Mouse (Mus musculus) intestine, embryonic 15.5 days (tissue): ENCODE results near the gene Abcc4. TPM values are rescaled to one million over a fixed set of nuclear protein-coding genes. Genes with fewer than 3 reads are reported as not detected.
A peak's percentile ranks its signal among the peaks of the same experiment; 100 is the strongest.

Source experiments
- ATAC-seq: fragments of 200-750 bp; cut with Nextera tagmentation; 2 replicates; pipeline ENCODE4 v1.8.0; 2017; ENCODE audit warnings: moderate TSS enrichment, moderate library complexity
- H3K27ac ChIP-seq: fragments of 300-500 bp; sonication (generic); 2 replicates; pipeline ENCODE4 v1.5.1; 2015; ENCODE audit warnings: mild to moderate bottlenecking, inconsistent platforms
- H3K27me3 ChIP-seq: fragments of 300-500 bp; sonication (generic); replicated peaks from 2 replicates; pipeline ENCODE4 v1.6.1; 2015; ENCODE audit warnings: inconsistent platforms
- H3K36me3 ChIP-seq: fragments of 300-500 bp; sonication (generic); 2 replicates; pipeline ENCODE4 v1.6.1; 2015; ENCODE audit warnings: inconsistent platforms
- H3K4me1 ChIP-seq: fragments of 300-500 bp; sonication (generic); replicated peaks from 2 replicates; pipeline ENCODE4 v1.6.1; 2015; ENCODE audit warnings: inconsistent platforms
- H3K4me2 ChIP-seq: fragments of 300-500 bp; sonication (generic); replicated peaks from 2 replicates; pipeline ENCODE4 v1.6.1; 2015; ENCODE audit warnings: mild to moderate bottlenecking, inconsistent platforms
- H3K4me3 ChIP-seq: fragments of 300-500 bp; sonication (generic); replicated peaks from 2 replicates; pipeline ENCODE4 v1.5.1; 2015; ENCODE audit warnings: inconsistent platforms
- H3K9ac ChIP-seq: fragments of 300-500 bp; sonication (generic); 2 replicates; pipeline ENCODE4 v1.6.1; 2015; ENCODE audit warnings: inconsistent platforms
- H3K9me3 ChIP-seq: fragments of 300-500 bp; sonication (generic); 2 replicates; pipeline ENCODE4 v1.6.1; 2016; ENCODE audit warnings: inconsistent platforms
- WGBS: fragments of 180-500 bp; shearing (Covaris S2); methylation state at CpG from one replicate; pipeline ENCODE4 v1.1.7; 2015; 5-methylcytosine and 5-hydroxymethylcytosine counted together
- polyA plus RNA-seq: library from polyadenylated mRNA; unstranded; fragments of >200 nt; fragmentation: Nextera tagmentation; extraction: Ambion mirVana; gene quantifications from 2 replicates; pipeline ENCODE4 v1.2.1, GENCODE M21; 2015

Gene Abcc4
- polyA plus RNA-seq, 1 experiment from 2014 or later, result 2.2 TPM

DNA sequence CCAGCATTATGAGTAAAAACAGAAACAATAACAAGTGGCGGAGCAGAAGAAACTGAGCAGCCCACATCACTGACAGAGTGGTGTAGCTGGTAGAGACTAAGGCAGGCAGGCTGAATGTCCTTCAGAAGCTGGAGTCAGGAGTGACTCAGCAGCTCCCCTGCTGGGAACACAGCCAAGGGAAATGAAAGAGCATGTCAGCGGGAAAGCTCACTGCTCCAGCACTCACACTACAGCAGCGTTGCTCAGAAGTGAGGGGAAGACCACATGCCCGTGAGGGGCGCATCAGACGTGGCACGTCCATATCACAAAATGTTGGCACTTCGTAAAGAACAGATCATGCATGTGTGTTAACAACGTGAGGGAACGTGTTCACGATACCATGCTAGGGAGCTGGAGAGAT is 3.7 kb upstream of the Abcc4 start:
- Histone ChIP-seq H3K4me1 (0 out of 2 replicates have a peak, but pooled peaks cover 8% of the 10 kb centered on the region), H3K27me3 (0 out of 2 replicates have a peak, but pooled peaks cover 4% of the 10 kb centered on the region), H3K27ac (no peak overlapping the region), H3K9ac (no peak overlapping the region), H3K9me3 (no peaks in the 10 kb centered on the region), H3K4me3 (no peak overlapping the region), H3K4me2 (no peak overlapping the region), H3K36me3 (no peaks in the 10 kb centered on the region)
- peak; percentile 54 for ATAC-seq
- WGBS, result 36% methylated on average over 11 of the region's 11 CpGs

DNA sequence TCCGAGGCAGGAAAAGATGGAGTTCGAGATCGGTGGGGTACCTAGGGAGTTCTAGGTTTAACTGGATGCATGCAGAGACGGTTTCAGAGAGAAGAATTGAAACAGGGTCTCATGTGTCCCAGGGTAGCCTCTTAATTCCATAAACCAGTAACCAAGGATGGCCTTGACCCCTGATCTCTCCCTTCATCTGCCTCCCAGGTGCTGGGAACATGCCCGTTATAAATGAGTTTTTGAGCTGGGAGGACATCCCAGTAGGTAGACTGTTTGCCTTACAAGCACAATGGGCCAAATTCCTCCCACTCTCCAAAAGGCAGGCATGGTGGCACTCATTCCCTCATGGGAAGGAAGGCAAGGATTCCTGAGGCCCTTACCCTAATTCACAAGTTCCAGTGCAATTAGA is 2.1 kb upstream of the Abcc4 start:
- Histone ChIP-seq H3K36me3 (no peaks in the 10 kb centered on the region), H3K27me3 (0 out of 2 replicates have a peak, but pooled peaks cover 4% of the 10 kb centered on the region), H3K4me2 (no peak overlapping the region), H3K27ac (no peak overlapping the region), H3K4me3 (no peak overlapping the region), H3K9me3 (no peaks in the 10 kb centered on the region), H3K4me1 (0 out of 2 replicates have a peak, but pooled peaks cover 5% of the 10 kb centered on the region), H3K9ac (no peak overlapping the region)
- WGBS, result 81% methylated on average over 5 of the region's 5 CpGs
- ATAC-seq, result no peak

- Histone ChIP-seq H3K9ac (no peak overlapping the region), H3K4me2 (peak overlapping the region; percentile 98; the same call in 1 of the 2 replicates), H3K27ac (no peak overlapping the region), H3K9me3 (no peaks in the 10 kb centered on the region), H3K4me1 (0 out of 2 replicates have a peak, but pooled peaks cover 5% of the 10 kb centered on the region), H3K27me3 (0 out of 2 replicates have a peak, but pooled peaks cover 4% of the 10 kb centered on the region), H3K36me3 (no peaks in the 10 kb centered on the region), H3K4me3 (no peak overlapping the region)
- 86% methylated on average over 11 of the region's 11 CpGs for WGBS
- no peak for ATAC-seq
Measured at GRCm38 (mm10) chr14:118706962-118707361, 943 bp upstream of the Abcc4 start.

- peak overlapping the region; percentile 48 for H3K9ac ChIP-seq
- H3K4me2 ChIP-seq, result peak overlapping the region; percentile 98
- no peak for ATAC-seq
- H3K9me3 ChIP-seq, result no peaks in the 10 kb centered on the region
- peak overlapping the region; percentile 57 for H3K4me3 ChIP-seq
- no peaks in the 10 kb centered on the region for H3K36me3 ChIP-seq
- H3K4me1 ChIP-seq, result 0 out of 2 replicates have a peak, but pooled peaks cover 5% of the 10 kb centered on the region
- H3K27me3 ChIP-seq, result 0 out of 2 replicates have a peak, but pooled peaks cover 4% of the 10 kb centered on the region
- WGBS, result 2% methylated on average over 10 of the region's 10 CpGs
- no peak overlapping the region for H3K27ac ChIP-seq
Measured at GRCm38 (mm10) chr14:118705465-118705807, 583 bp downstream of the Abcc4 start.

DNA sequence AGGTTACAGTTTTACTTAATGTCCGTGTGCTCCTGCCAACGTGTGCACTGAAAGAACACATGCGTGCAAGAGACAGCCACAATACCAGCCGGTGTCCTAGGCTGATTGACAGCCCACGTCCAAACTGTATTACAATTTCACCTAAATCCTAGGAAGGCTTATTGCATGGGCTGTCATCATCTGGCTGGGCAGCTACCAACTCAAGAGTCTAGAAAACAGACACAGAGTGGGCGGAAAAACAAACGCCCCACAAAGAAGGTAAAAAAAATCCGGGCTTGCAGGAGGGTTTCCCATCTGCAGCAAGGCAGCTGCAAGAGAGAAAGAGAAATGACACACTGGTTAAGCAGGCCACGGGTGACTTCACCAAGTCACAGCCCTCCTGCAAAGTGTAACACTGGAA is 2.7 kb downstream of the Abcc4 start:
- Histone ChIP-seq H3K9ac (no peak overlapping the region), H3K4me3 (no peak overlapping the region), H3K4me2 (no peak overlapping the region), H3K27me3 (0 out of 2 replicates have a peak, but pooled peaks cover 4% of the 10 kb centered on the region), H3K4me1 (0 out of 2 replicates have a peak, but pooled peaks cover 5% of the 10 kb centered on the region), H3K36me3 (no peaks in the 10 kb centered on the region), H3K9me3 (no peaks in the 10 kb centered on the region), H3K27ac (no peak overlapping the region)
- no peak for ATAC-seq
- WGBS, result 85% methylated on average over 9 of the region's 9 CpGs

GRCm38 (mm10) chr14:118701991-118702608 is 3.9 kb downstream of the Abcc4 start:
- Histone ChIP-seq H3K36me3 (no peaks in the 10 kb centered on the region), H3K4me2 (no peak overlapping the region), H3K27ac (no peak overlapping the region), H3K9ac (no peak overlapping the region), H3K4me3 (no peak overlapping the region), H3K27me3 (0 out of 2 replicates have a peak, but pooled peaks cover 2% of the 10 kb centered on the region), H3K9me3 (no peaks in the 10 kb centered on the region), H3K4me1 (0 out of 2 replicates have a peak, but pooled peaks cover 5% of the 10 kb centered on the region)
- WGBS, result 60% methylated on average over 7 of the region's 7 CpGs
- no peak for ATAC-seq

GRCm38 (mm10) chr14:118700576-118700975 is 5.4 kb downstream of the Abcc4 start:
- no peak for ATAC-seq
- Histone ChIP-seq H3K4me1 (0 out of 2 replicates have a peak, but pooled peaks cover 2% of the 10 kb centered on the region), H3K4me2 (no peak overlapping the region), H3K27me3 (no peaks in the 10 kb centered on the region), H3K36me3 (no peaks in the 10 kb centered on the region), H3K27ac (no peak overlapping the region), H3K4me3 (no peak overlapping the region), H3K9ac (no peak overlapping the region), H3K9me3 (no peaks in the 10 kb centered on the region)
- WGBS, result 59% methylated on average over 7 of the region's 7 CpGs

DNA sequence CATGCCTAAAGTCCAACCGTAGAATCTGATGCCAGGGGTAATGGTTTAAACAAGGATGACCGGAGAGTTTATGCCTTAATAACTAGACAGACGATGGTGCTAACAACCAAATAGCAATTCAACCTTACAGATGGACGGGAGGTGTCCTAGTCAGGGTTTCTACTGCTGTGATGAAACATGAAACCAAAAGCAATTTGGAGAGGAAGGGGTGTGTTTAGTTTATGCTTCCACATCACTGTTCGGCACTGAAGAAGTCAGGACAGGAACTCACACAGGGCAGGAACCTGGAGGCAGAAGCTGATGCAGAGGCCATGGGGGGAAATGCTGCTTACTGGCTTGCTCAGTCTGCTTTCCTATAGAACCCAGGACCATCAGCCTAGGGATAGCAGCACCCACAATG is 6.1 kb downstream of the Abcc4 start:
- H3K9me3 ChIP-seq, result no peaks in the 10 kb centered on the region
- no peaks in the 10 kb centered on the region for H3K27me3 ChIP-seq
- WGBS, result 49% methylated on average over 5 of the region's 5 CpGs
- H3K4me1 ChIP-seq, result no peaks in the 10 kb centered on the region
- no peak for ATAC-seq
- H3K36me3 ChIP-seq, result no peaks in the 10 kb centered on the region
- H3K9ac ChIP-seq, result no peak overlapping the region
- H3K4me2 ChIP-seq, result no peak overlapping the region
- H3K27ac ChIP-seq, result no peak overlapping the region
- H3K4me3 ChIP-seq, result no peak overlapping the region

DNA sequence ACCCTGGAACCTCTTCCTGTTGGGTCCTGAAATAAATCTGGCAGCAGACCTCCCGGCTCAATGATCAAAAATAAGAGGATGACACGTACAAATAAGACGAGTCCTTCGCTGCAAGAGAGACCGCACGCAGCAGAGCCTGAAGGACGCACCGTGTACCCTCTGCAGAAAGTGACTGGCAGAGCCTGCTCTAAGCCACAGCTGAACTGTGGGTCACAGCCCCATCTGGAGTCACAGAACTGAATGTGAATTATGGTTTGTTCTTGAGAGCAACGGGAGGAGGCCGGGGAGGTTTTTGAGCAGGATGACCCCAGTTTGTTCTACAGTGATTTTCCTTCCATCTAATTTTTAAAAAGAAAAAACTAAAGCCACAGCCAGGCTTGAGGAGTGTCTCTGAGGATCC is 6.5 kb downstream of the Abcc4 start:
- H3K27me3 ChIP-seq, result no peaks in the 10 kb centered on the region
- no peak overlapping the region for H3K27ac ChIP-seq
- H3K4me2 ChIP-seq, result no peak overlapping the region
- no peaks in the 10 kb centered on the region for H3K36me3 ChIP-seq
- no peaks in the 10 kb centered on the region for H3K4me1 ChIP-seq
- no peak overlapping the region for H3K4me3 ChIP-seq
- no peak overlapping the region for H3K9ac ChIP-seq
- WGBS, result 62% methylated on average over 10 of the region's 10 CpGs
- no peak for ATAC-seq
- no peaks in the 10 kb centered on the region for H3K9me3 ChIP-seq

GRCm38 (mm10) chr14:118696556-118697289 is 9.3 kb downstream of the Abcc4 start:
- ATAC-seq, result no peak
- Histone ChIP-seq H3K9ac (no peak overlapping the region), H3K9me3 (no peaks in the 10 kb centered on the region), H3K36me3 (no peaks in the 10 kb centered on the region), H3K4me1 (no peaks in the 10 kb centered on the region), H3K27ac (no peak overlapping the region), H3K4me3 (no peak overlapping the region), H3K4me2 (no peak overlapping the region), H3K27me3 (no peaks in the 10 kb centered on the region)
- 94% methylated on average over 16 of the region's 16 CpGs for WGBS

DNA sequence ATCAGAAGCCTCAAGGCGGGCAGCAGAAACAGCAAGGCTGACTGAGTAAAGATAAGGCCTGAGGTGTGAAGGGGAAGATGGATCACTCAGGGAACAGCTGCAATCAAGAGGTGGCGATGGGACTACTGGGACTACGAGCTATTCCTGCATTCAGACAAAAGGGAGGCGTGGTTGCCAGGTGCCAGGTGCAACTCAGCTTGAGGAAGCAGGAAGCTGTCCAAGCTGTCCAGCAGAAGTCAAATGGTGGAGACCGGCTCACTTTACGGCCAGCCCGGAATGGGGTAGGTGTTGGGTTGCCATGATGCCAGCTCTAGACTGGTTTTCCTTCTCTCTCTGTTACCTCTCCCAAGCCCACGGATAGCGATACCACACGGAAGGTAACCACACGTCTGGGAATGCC is 10.2 kb downstream of the Abcc4 start:
- Histone ChIP-seq H3K27me3 (no peaks in the 10 kb centered on the region), H3K9me3 (no peaks in the 10 kb centered on the region), H3K4me3 (no peak overlapping the region), H3K9ac (no peak overlapping the region), H3K4me1 (no peaks in the 10 kb centered on the region), H3K4me2 (no peak overlapping the region), H3K27ac (no peak overlapping the region), H3K36me3 (no peaks in the 10 kb centered on the region)
- no peak for ATAC-seq
- 83% methylated on average over 11 of the region's 11 CpGs for WGBS

- Histone ChIP-seq H3K27ac (no peak overlapping the region), H3K36me3 (no peaks in the 10 kb centered on the region), H3K9me3 (no peaks in the 10 kb centered on the region), H3K9ac (no peak overlapping the region), H3K4me1 (no peaks in the 10 kb centered on the region), H3K27me3 (no peaks in the 10 kb centered on the region), H3K4me3 (no peak overlapping the region), H3K4me2 (no peak overlapping the region)
- 70% methylated on average over 7 of the region's 7 CpGs for WGBS
- no peak for ATAC-seq
Measured at GRCm38 (mm10) chr14:118694321-118694720, 11.7 kb downstream of the Abcc4 start.
